Mouse (Mus musculus) fat pad, adult 2 months (tissue): ENCODE measurements at regions not wholly inside any gene's neighbourhood (a gene's known extent, or its start where the extent isn't known, plus 50 kb on each side); places are given as distances from the start of the nearest gene placed in this dataset.

Experiments used
- DNase-seq: peaks from one replicate; pipeline ENCODE4 v3.0.0-alpha.2; 2011; ENCODE audit warnings: low read depth, low spot score; ENCODE audit errors: extremely low read depth

- no peak for DNase-seq
Observed at GRCm38 (mm10) chr3:15196101-15196500, 136.0 kb downstream of the Gm9733 start.

DNA sequence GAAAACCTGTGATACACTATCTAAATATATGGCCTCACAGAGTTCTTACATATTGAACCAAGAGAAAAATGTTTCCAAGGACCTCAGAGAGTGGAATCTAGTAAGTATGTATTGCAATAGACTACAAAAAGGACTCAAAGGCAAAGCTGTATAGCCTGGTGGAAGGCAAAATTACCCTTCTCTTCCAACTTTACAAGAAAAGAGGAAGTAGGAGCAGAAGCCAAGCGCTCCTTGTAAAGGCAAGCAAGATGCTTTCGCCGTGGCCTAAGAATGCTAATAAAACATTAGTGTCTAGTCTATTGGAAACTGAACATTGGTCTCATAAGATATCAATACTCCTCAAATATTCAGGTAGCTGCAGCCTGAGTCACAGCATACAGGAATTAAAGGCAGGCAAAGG, 134.0 kb downstream of the Gm9733 start:
- no peak for DNase-seq

DNA sequence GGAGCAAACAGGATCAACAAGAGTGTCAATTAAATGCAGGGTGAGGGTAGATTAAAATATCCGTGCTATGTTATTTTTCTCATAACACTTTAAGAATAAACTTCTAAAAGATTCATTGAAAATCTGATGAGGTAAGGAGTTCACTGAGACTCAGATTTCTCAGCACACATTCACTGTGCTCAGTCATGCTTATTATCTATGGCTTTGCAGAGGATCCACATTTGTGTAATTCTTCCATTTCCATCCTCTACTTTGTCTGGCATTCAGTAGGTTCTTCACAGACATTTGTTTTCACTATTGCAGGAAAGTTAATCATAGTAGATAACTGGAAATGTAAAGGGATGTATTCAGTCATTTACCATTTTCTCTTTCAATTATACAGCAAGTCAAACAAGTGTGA, 131.8 kb downstream of the Gm9733 start:
- no peak for DNase-seq

- DNase-seq, result no peak
Observed at GRCm38 (mm10) chr3:15200990-15201389, 131.1 kb downstream of the Gm9733 start.

GRCm38 (mm10) chr3:15202760-15203159, 129.3 kb downstream of the Gm9733 start:
- no peak for DNase-seq

DNA sequence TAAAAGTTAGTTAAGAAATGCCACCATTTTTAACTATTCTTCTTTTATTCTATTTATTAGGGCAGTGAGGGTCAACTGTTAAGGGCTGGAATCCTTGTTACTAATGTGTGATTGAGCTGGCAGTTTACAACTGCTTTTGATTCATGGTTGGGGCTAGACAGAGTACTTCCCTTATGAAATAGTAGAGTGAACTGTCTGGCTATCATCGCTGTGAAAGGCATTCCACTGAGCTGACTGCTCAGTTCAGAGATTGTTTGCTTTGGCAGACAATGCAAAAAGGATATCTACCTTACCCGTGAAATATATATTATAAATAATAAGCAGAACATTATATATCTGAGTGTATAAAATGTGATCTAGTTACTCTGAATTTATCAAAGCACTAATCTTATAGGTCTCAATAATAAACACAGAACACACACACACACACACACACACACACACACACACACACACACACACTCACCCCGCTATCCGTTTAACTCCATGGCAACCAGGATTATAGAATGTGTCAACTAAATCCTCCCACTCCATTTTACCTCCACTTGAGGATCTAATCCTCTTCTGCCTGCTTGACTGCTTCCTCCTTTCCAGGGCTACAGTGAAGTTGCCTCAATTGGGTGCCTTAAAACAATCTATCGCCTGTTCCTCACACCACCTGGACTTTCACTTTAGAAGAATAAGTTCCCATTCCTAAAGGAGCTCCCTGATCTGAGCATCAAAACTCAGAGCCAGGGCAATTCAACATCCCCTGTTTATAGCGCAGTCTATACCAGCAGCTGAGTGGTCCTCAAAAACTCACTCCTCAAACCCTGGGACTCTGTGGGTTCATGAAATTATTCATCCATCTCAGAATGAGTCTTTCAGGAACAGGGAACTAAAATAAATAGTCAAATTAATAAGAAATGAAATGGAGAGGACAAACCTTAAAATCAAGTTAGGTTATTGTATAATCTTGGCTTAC, 126.6 kb downstream of the Gm9733 start:
- no peak for DNase-seq

DNA sequence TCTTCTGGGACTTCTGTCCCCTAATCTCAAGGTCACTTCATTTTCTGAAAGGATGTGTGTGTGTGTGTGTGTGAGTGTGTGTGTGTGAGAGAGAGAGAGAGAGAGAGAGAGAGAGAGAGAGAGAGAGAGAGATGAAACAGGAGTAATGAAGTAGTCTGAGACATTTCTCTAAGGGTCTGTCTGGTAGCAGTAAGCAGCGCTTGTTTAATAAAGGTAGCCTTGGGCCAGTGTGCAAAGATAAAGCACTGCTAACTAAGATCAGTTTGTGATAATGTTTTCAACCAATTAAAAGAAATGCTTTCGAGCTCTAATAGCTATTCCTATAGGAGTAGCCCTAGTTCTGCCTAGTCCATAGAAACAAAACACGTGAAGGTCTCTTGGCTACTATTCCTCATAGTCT, 119.7 kb downstream of the Gm9733 start:
- no peak for DNase-seq

DNA sequence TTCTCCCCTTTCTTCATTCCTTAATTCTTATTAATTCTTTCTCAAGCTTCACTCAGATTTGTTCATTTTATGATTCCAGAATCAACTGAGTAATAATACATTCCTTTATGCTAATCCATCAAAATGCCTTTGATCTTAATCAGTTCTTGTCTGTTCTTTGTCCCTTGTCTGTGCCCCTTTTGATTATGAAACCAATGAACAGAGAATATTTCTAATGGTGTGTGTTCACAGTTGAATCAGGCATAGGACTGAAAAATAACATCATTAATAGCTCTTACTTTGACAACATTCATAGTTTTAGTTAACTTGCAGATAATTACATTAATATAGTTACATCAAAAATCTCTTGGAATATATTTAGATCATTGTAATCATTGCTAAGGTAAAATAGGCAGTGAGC, 114.5 kb downstream of the Gm9733 start:
- no peak for DNase-seq

DNA sequence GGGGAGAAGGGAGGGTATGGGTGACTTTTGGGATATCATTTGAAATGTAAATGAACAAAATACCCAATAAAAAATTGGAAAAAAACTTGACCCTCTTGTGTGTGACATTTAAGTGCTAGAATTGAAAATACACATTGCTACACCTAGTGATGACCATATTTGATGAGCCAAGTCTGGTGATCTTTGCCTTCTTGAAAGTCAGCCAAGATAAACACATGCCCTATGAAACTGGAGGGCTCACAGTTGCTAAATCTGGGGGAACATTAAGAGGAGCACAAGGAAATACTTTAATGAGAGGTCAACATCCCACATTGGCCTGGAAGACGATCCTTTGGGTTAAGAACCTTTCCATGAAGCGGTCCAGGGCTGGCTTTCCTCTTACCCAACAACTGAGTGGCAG, 112.8 kb downstream of the Gm9733 start:
- DNase-seq, result no peak

- no peak for DNase-seq
Observed at GRCm38 (mm10) chr3:15223266-15223665, 108.8 kb downstream of the Gm9733 start.

DNA sequence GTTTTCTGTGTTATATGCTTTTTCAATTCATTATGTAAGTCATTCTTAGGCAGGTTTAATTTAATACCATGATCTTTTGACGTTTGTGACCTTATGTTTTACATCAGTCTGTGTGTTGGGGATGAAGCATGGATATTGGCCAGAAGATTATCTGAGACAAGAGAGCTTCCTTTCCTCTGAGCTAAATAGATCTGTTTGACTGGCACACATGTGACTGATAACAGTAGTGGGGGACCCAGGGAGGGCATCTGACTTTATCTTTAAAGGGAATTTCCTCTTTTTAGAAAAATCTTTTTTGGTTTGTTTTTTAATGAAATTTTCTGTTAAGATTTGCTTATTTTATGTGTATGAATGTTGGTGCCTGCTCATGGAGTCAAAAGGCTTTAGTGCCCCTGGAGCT, 107.7 kb downstream of the Gm9733 start:
- DNase-seq, result no peak

DNA sequence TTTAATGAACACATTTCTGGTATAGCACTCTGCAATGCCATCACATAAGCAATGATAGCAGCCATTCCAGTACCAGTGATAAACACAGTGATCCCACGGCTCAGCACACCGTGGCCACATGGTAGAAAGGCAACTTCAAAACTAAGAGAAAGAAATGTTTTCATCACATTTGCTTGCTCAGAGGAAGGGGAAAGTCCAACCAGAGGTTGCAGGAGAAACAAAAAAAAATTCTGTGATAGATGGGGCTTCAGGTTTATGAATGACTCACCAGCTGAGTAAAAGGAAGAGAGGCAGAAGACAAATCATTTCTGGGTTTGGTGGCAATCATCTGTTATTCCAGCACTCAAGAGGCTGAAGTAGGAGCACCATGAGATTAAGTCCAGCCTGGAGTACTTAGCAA, 103.5 kb downstream of the Gm9733 start:
- DNase-seq, result no peak

- no peak for DNase-seq
Observed at GRCm38 (mm10) chr3:15230204-15230603, 101.9 kb downstream of the Gm9733 start.

- DNase-seq, result no peak
Observed at GRCm38 (mm10) chr3:15231433-15231832, 100.7 kb downstream of the Gm9733 start.

- no peak for DNase-seq
Observed at GRCm38 (mm10) chr3:15237817-15238432, 94.2 kb downstream of the Gm9733 start.

DNA sequence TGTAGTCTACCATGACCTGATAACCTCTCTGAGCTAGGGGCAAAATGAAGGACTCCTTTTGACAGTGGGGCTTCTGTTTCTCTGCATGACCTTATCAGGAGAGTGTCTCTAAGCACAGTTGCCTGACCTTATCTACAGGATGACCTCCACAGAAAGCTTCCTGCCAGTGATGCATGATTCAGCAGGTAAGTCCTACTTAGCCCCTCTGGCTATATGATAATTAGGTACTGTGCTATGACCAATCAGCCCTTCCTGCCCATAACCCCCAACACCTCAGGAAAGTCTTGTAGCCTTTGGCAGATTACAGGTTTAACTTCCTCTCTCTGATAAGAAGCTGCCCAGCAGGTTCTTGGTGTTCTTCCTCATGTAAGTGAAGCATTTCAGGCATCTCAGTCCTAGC, 89.7 kb downstream of the Gm9733 start:
- no peak for DNase-seq

GRCm38 (mm10) chr3:15243584-15243983, 88.5 kb downstream of the Gm9733 start:
- DNase-seq, result no peak

- DNase-seq, result no peak
Observed at GRCm38 (mm10) chr3:15244999-15245398, 87.1 kb downstream of the Gm9733 start.
